Mouse (Mus musculus): ENCODE measurements around the gene Rai14.

DNA sequence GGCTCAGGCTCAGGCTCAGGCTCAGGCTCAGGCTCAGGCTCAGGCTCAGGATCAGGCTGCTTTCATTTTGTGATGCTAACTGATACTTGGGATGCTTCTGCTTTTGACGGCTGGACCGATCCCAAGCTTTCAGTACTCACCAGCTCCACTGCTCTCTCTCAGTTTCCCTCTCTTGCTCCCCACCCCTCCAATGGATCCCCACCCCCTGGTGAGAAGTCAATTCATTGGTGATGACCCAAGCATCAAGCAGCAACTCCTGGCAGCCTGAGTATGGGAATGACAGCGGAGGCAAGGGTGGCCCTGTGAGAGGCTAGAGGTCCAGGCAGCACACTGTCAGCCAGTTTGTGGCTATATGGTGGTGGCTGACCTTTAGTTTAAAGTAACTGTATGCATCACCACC is 94.7 kb downstream of the Rai14 start:
- TF ChIP-seq EP300 (IDR thresholded peaks at IDR 0.05; ENCODE audit: low read depth) (no peak), CTCF (IDR thresholded peaks at IDR 0.05; ENCODE audit: low read depth) (no peak)
